Mouse (Mus musculus): Measurements from ENCODE around the gene Gsk3a. TPM values are rescaled to one million over a fixed set of nuclear protein-coding genes. Genes with fewer than 3 reads are reported as not detected.
A peak's percentile ranks its signal among the peaks of the same experiment; 100 is the strongest.

Gene Gsk3a
- polyA plus RNA-seq, 1 experiment from 2014 or later: 13.0 TPM

DNA sequence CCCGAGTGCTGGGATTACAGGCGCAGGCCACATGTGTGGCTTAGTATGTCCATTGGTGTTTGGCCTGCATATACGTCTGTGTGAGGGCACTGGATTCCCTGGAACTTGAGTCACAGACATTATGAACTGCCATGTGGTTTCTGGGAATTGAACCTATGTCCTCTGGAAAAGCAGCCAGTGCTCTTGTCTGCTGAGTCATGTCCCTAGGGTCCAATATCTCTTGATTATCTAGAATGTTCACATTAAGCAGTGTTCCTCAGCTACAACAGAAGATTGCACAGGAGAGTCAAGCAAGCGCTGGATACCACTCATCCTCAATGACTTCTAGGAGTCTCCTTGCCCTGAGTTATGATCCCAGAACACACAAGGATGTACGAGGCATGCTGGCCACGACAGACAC is 53.6 kb downstream of the Gsk3a start:
- Histone ChIP-seq H3K9me3 (replicated peaks) (no peaks in the 10 kb centered on the region), H3K4me1 (peaks cover 39% of the 10 kb centered on the region), H3K27me3 (replicated peaks) (peaks cover 74% of the 10 kb centered on the region), H3K36me3 (no peaks in the 10 kb centered on the region), H3K4me3 (no peak overlapping the region), H3K27ac (no peak overlapping the region), H3K9ac (no peak overlapping the region), H3K4me2 (no peak overlapping the region)
- WGBS (ENCODE audit: insufficient replicate concordance): 56% methylated on average over 6 of the region's 6 CpGs
- no peak for ATAC-seq

DNA sequence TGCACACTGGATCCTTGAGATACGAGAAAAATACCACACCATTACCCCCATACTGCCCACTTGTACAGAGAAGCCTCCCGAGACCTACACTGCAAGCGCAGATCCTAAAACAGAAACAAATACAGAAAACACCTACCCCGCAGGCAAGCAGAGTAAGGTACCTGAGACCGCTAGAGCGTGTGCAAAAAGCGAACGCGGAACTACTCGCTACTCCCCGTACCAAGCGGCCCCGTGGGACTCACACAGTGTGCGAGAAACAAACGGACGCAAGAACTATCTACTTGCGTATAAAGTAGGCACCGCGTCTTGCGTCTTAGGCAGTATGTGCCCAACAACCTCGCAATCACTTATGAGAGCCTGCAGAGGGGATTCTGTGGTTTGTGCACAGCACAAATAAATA is 55.8 kb downstream of the Gsk3a start:
- H3K36me3 ChIP-seq: no peaks in the 10 kb centered on the region
- peaks cover 97% of the 10 kb centered on the region for H3K27me3 ChIP-seq (replicated peaks)
- 15% methylated on average over 21 of the region's 21 CpGs for WGBS (ENCODE audit: insufficient replicate concordance)
- H3K9ac ChIP-seq: no peak overlapping the region
- H3K4me3 ChIP-seq: peak overlapping the region; percentile 7; the same call in 1 of the 2 replicates
- H3K9me3 ChIP-seq (replicated peaks): no peaks in the 10 kb centered on the region
- peak overlapping the region; percentile 67 for H3K4me2 ChIP-seq
- no peak overlapping the region for H3K27ac ChIP-seq
- H3K4me1 ChIP-seq: peaks cover 48% of the 10 kb centered on the region
- peak; percentile 24; the same call in 1 of the 2 replicates for ATAC-seq

- Histone ChIP-seq H3K27me3 (replicated peaks) (peaks cover 99% of the 10 kb centered on the region), H3K9ac (no peak overlapping the region), H3K36me3 (no peaks in the 10 kb centered on the region), H3K9me3 (replicated peaks) (no peaks in the 10 kb centered on the region), H3K27ac (no peak overlapping the region), H3K4me1 (peaks cover 48% of the 10 kb centered on the region), H3K4me3 (peak overlapping the region; percentile 7; the same call in 1 of the 2 replicates), H3K4me2 (peak overlapping the region; percentile 67)
- WGBS (ENCODE audit: insufficient replicate concordance): 2% methylated on average over 15 of the region's 15 CpGs
- peak; percentile 63 for ATAC-seq
Measured at GRCm38 (mm10) chr7:25181331-25181790, 56.3 kb downstream of the Gsk3a start.

DNA sequence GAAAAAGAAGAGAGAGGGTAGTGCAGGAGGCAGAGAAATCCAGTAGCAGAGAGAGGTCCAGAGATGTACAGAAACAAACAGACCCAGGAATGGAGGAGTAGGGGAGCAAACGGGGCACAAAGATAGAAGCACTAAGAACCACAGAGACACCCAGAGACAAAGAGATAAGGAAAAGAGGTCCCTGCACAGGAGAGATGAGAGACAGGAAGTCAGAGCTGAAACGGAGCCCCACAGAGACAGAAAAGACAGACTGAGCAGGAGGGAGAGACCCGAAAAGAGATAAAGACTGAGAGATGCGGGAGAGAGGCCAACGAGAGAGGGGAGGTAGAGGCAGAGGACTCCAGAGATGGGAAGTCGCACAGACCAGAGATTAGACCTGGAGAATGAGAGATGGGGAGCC is 57.1 kb downstream of the Gsk3a start:
- Histone ChIP-seq H3K4me1 (peaks cover 48% of the 10 kb centered on the region), H3K27me3 (replicated peaks) (peaks cover 99% of the 10 kb centered on the region), H3K9ac (no peak overlapping the region), H3K9me3 (replicated peaks) (no peaks in the 10 kb centered on the region), H3K27ac (no peak overlapping the region), H3K36me3 (no peaks in the 10 kb centered on the region), H3K4me3 (no peak overlapping the region), H3K4me2 (peak overlapping the region; percentile 67)
- 1% methylated on average over 6 of the region's 6 CpGs for WGBS (ENCODE audit: insufficient replicate concordance)
- ATAC-seq: no peak

DNA sequence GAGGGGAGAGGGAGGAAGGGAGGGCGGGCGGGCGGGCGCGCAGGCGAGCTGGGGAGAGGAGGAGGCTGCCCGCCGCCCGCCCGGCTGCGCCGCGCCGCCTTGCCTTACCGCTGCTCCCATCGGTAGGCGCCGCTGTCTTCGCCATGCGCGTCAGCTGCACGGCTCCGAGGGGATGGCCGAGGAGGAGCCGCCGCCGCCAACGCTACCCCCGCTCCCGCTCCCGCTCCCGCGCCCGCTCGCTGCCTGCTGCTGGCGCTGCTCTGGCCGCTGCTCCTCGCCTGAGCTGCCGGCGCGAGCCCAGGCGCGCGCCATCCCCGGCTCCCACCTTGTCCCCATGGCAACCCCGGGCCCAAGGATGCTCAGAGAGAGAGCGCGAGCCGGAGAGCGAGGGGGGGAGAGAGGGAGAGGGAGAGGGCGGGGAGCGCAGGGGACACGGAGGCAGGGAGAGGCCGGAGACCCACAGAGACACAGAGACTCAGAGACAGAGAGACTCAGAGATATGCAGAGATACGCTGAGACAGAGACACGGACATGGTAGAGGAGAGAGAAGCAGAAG is 58.0 kb downstream of the Gsk3a start, which contains the start of gene Pou2f2:
Gene Pou2f2 (minus strand): TSS at position 121 of the 556 bp plus-strand sequence.
- Histone ChIP-seq H3K4me1 (peaks cover 48% of the 10 kb centered on the region), H3K27me3 (replicated peaks) (peaks cover 99% of the 10 kb centered on the region), H3K4me2 (peak within 1 kb of the TSS; percentile 67), H3K9ac (no peak within 1 kb of the TSS), H3K36me3 (no peaks in the 10 kb centered on the region), H3K9me3 (replicated peaks) (no peaks in the 10 kb centered on the region), H3K4me3 (peak within 1 kb of the TSS; percentile 50), H3K27ac (no peak within 1 kb of the TSS)
- under 1% methylated on average over 51 of the region's 56 CpGs for WGBS (ENCODE audit: insufficient replicate concordance)
- peak; percentile 45; the same call in 1 of the 2 replicates for ATAC-seq

GRCm38 (mm10) chr7:25178787-25179605 is 58.7 kb downstream of the Gsk3a start:
- H3K27ac ChIP-seq: no peak overlapping the region
- no peak overlapping the region for H3K9ac ChIP-seq
- H3K27me3 ChIP-seq (replicated peaks): peaks cover 100% of the 10 kb centered on the region
- H3K4me2 ChIP-seq: peak overlapping the region; percentile 67
- H3K4me1 ChIP-seq: peaks cover 43% of the 10 kb centered on the region
- no peaks in the 10 kb centered on the region for H3K9me3 ChIP-seq (replicated peaks)
- ATAC-seq: peak; percentile 31; the same call in 1 of the 2 replicates
- peak overlapping the region; percentile 50 for H3K4me3 ChIP-seq
- 2% methylated on average over 55 of the region's 56 CpGs for WGBS (ENCODE audit: insufficient replicate concordance)
- no peaks in the 10 kb centered on the region for H3K36me3 ChIP-seq

- Histone ChIP-seq H3K9ac (no peak overlapping the region), H3K4me2 (peak overlapping the region; percentile 67)
Measured at GRCm38 (mm10) chr7:25178317-25178716, 59.3 kb downstream of the Gsk3a start.

More at GRCm38 (mm10) chr7:25178317-25178716, 59.3 kb downstream of the Gsk3a start:
- no peak for ATAC-seq
- Histone ChIP-seq H3K4me1 (peaks cover 40% of the 10 kb centered on the region), H3K9me3 (replicated peaks) (no peaks in the 10 kb centered on the region), H3K27me3 (replicated peaks) (peaks cover 100% of the 10 kb centered on the region), H3K27ac (no peak overlapping the region), H3K36me3 (no peaks in the 10 kb centered on the region), H3K4me3 (peak overlapping the region; percentile 50)
- WGBS (ENCODE audit: insufficient replicate concordance): 4% methylated on average over 17 of the region's 17 CpGs

Small RNA genes within 50 kb of the gene (microRNA-seq; reads per million reads assigned to microRNA genes)
- gene Mir7048: not detected

Other genes starting within 250 kb of the Gsk3a start
- 0.45 and 0.50 TPM in 2 replicates for gene Atp1a3, start 231.9 kb downstream of the Gsk3a start, polyA plus RNA-seq (2016; fragmentation: Nextera tagmentation; extraction: Ambion mirVana)
- 2.5 and 3.0 TPM in 2 replicates for gene Grik5, start 165.5 kb downstream of the Gsk3a start, polyA plus RNA-seq (2016; fragmentation: Nextera tagmentation; extraction: Ambion mirVana)
- gene Zfp574, start 165.3 kb downstream of the Gsk3a start, polyA plus RNA-seq (2016; fragmentation: Nextera tagmentation; extraction: Ambion mirVana): 14.4 and 15.7 TPM in 2 replicates
- gene Pou2f2, start 58.1 kb downstream of the Gsk3a start, polyA plus RNA-seq (2016; fragmentation: Nextera tagmentation; extraction: Ambion mirVana): 1.9 TPM in 2 replicates
- 31.4 and 33.4 TPM in 2 replicates for gene Dedd2, start 17.2 kb downstream of the Gsk3a start, polyA plus RNA-seq (2016; fragmentation: Nextera tagmentation; extraction: Ambion mirVana)
- 2.3 and 2.8 TPM in 2 replicates for gene Zfp526, start 16.4 kb downstream of the Gsk3a start, polyA plus RNA-seq (2016; fragmentation: Nextera tagmentation; extraction: Ambion mirVana)
- gene Erf, start 12.9 kb upstream of the Gsk3a start, polyA plus RNA-seq (2016; fragmentation: Nextera tagmentation; extraction: Ambion mirVana): 6.5 and 7.5 TPM in 2 replicates
- 17.0 TPM in 2 replicates for gene Cic, start 29.9 kb upstream of the Gsk3a start, polyA plus RNA-seq (2016; fragmentation: Nextera tagmentation; extraction: Ambion mirVana)
- 44.1 and 51.0 TPM in 2 replicates for gene Pafah1b3, start 60.1 kb upstream of the Gsk3a start, polyA plus RNA-seq (2016; fragmentation: Nextera tagmentation; extraction: Ambion mirVana)
- 0.10 and 0.14 TPM in 2 replicates for gene Prr19, start 63.6 kb upstream of the Gsk3a start, polyA plus RNA-seq (2016; fragmentation: Nextera tagmentation; extraction: Ambion mirVana)
- gene Tmem145, start 68.3 kb upstream of the Gsk3a start, polyA plus RNA-seq (2016; fragmentation: Nextera tagmentation; extraction: Ambion mirVana): 0.14 TPM in 2 replicates
- gene Megf8, start 79.3 kb upstream of the Gsk3a start, polyA plus RNA-seq (2016; fragmentation: Nextera tagmentation; extraction: Ambion mirVana): 2.6 TPM in 2 replicates
- not detected in 2 replicates for gene Cnfn, start 131.9 kb upstream of the Gsk3a start, polyA plus RNA-seq (2016; fragmentation: Nextera tagmentation; extraction: Ambion mirVana)
- 2.9 and 3.3 TPM in 2 replicates for gene Lipe, start 160.9 kb upstream of the Gsk3a start, polyA plus RNA-seq (2016; fragmentation: Nextera tagmentation; extraction: Ambion mirVana)
- gene Cxcl17, start 175.0 kb upstream of the Gsk3a start, polyA plus RNA-seq (2016; fragmentation: Nextera tagmentation; extraction: Ambion mirVana): 0.30 TPM in 1 of 2 replicates, not detected in the other
- gene Ceacam1, start 239.8 kb upstream of the Gsk3a start, polyA plus RNA-seq (2016; fragmentation: Nextera tagmentation; extraction: Ambion mirVana): 1.9 and 2.4 TPM in 2 replicates

Data from liver, embryonic 12.5 days (tissue).